Mouse (Mus musculus) induced T-regulatory cell, adult 2 months (primary cell): ENCODE measurements around the gene Gmnn.

Experiments
- DNase-seq: peaks from one replicate; pipeline ENCODE4 v3.0.0-alpha.2; 2012; ENCODE audit warnings: low read depth

The Gmnn gene

DNA sequence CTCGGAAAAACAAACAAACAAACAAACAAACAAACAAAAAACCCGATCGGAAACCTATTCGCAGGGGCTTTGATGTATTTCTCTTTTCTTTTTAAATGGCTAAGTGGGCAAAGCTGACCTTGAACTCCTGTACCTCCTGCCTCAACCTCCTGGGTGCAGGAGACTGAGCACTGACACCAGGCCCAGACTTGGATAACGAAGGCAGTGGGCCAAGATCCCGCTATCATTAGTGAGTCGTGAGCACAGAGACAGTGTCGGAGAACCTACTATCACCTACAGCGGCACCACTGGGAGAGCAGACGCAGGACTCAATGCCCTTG is 680 bp downstream of the Gmnn start:
- no peak for DNase-seq

DNA sequence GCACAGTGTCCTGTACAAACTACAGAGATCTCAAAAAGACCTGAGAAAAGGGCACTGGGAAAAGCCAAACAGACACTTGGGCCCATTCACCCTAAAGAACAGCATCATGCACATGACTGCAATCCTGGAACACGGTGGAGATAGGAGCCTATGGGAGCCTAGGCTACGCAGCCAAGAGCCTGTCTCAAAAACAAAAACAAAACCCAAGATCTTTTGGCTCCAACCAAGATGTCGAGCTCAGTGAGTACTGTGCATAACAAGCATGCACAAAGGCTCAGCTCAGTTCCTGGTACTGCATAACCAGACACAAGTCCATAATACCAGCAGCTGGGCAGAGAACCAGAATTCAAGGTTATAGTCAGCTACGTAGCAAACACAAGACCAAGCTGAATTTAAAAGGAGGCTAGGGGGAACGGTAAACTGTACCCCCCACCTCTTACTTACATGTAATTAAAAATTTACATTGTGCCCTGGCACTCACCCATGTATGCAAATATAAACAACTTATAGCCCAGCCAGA is 1.3 kb downstream of the Gmnn start:
- DNase-seq, result no peak

DNA sequence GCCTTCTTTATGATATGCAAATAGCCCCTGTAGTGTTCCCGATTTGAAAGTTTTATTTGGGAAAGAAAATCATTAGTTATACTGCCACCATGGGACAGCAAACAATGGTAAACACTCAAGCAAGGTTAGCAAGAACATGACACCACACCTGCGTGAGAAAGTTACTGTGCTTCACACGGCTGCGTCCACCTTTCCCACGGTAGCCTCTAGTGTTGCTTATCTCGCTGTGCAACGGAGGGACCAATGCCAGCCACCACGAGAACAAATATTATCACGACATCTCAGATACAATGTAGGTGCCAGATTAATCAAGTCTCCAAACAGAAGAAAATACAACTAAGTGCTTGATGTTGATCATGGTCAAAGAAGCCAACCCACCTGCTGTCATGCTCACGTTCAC is 2.3 kb downstream of the Gmnn start:
- no peak for DNase-seq

DNA sequence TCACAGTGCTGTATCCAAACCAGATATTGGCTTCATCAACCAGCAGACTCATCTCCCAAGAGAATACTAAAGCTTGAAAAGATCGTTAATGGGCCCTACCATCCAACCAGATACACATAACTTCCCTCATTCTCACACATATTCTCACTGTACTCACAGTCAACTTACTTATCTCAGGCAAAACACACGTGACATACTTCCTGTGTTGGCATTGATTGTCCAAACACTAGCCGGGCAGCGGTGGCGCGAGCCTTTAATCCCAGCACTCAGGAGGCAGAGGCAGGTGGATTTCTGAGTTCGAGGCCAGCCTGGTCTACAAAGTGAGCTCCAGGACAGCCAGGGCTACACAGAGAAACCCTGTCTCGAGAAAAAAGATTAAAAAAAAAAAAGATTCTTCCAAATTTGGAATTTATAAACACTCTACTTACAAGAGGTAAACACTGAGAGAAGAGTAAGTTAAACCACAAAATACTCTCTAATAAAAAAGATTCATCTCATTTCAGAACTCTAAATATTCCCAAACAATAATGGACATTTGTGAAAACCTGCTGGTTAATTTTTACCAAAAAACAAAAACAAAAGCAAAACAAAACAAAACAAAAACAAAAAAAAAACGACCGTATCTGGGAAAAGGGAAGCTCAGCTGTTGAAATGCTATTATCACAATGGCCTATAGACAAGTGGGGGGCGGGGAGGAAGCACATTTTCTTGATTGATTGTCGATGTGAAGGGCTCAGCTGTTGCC is 3.7 kb downstream of the Gmnn start:
- no peak for DNase-seq

DNA sequence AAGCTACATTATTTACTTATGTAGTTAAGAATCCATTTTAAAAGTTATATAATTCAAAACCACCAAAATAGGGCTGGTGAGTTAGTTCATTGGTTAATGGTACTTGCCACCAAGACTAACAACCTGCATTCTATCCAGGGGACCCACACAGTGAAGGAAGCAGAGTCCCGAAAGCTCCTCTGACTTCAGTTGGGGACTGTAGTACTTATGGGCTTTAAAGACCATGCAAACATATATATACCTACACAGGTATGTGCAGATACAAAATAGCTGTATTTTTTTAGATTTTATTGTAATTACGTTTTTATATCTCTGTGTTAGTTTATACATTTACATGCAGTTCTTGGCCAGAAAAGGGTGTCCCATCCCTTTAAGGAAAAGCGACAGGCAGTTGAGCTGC is 5.0 kb downstream of the Gmnn start:
- no peak for DNase-seq

DNA sequence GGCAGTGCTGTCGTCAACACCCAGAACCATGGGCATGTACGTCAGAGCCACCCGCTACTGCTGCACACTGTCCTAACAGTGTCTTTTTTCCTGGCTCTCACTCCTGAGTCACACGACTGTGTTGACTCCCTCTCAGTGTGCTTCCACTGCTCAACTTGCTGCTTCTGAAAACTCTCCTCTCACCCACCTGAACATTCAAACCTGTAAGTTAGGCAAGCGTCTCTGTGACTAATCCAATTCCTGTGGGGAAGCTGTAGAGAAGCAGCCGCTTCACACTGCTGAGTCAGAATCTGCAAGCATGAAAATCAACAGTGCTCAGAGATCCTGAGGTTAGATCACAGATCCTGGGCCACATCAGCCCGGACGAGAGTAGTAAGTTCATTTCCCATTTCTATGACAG is 10.3 kb downstream of the Gmnn start:
- DNase-seq, result no peak

DNA sequence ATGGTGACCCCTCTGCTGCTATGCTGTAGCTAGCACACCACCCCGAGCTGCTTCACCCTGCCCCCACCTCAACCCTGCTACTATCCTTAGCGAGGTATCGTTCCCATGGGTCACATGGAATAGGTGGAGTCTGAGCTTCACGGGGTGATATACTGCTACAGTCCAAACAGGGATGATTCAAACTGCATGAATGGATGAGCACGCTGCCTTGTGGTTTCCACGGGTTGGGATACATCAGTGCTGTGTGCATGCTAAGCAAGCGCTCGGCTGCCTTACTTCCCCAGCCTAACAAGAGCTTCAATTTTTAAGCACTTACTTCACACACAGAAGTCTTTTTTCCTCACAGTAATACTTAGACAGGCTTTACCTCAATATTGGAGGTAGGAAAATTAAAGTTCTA is 10.9 kb downstream of the Gmnn start:
- DNase-seq, result no peak

DNA sequence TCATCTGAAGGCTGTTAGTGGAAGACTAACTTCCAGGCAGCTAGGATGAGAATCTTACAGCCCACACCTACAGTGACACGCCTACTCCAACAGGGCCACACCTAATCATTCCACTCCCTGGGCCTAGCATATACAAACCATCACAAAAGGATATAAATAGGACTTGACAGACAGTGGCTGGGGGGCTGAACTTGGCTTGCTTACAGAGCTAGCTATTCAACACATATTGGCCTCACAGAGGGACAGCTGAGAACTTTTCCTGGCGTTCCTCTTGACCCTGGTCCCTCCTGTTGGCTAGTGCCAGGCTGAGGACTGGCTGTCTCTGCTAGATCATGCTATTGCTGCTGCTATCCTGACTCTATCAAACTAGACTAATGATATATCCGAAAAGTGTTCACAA is 13.9 kb downstream of the Gmnn start:
- no peak for DNase-seq

DNA sequence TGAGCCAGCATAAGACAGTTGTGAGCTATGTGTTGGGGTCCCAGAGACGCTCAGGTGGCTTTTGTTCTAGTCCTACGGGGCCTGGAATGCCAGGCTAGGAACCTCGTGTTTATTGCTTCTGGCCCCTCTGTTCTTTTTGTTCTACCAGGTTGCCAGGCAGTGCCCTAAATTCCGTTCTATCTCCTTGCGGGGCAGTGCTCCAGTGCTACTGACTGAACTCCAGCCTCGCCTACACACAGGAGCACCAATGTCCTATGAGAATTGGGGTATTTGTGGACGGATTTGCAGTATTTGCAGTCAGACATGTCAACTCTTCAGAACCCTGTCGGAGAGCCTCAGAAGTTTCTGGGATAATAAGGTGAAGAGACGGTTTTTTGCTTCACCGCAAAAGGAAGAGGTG is 20.7 kb downstream of the Gmnn start, which contains the start of gene Armh2:
Gene Armh2, plus strand, starts transcription at position 205 of the 400 bp plus-strand sequence.
- DNase-seq, result no peak

DNA sequence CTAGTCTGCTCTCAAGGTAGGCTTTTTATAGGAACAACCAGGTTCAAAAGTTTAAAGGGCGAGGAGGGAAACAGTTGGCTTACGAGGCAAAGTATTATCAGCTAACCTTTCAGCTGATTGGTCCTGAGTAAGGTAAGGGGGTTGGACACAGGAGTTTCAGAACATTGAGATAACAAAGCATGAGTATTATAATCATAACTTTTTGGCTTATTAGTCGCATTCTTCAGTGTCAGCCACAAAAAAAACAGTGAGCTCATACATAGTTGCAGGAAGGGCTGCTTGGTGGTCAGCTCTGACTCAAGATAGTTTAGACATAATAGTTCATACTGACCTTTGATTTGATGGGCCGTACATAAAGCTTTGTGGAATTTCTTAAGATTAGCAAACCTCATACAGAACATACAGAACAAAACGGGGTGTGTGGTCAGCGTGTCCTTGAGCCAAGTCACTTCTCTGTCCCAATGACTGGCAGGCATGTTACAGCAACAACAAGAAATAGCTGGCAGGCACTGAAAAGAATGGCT is 26.1 kb downstream of the Gmnn start:
- DNase-seq, result no peak

DNA sequence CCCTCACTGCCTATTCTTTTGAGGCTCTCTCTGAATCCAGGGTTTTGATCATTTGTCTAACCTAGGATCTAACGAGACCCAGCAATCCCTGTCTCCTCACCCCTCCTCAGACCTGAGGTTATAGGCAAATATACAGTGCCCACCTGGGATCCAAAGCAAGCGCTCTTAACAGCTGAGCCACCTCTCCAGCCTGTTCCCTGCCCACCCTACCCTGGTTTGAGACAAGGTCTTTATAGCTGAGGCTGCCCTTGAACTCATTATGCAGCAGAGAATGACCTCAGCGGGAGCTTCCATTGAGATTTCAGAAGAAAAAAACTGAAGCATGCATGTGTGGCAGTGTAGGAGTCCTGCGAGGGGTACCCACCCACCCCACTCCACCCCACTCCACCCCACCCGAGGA is 27.2 kb downstream of the Gmnn start:
- DNase-seq, result no peak

DNA sequence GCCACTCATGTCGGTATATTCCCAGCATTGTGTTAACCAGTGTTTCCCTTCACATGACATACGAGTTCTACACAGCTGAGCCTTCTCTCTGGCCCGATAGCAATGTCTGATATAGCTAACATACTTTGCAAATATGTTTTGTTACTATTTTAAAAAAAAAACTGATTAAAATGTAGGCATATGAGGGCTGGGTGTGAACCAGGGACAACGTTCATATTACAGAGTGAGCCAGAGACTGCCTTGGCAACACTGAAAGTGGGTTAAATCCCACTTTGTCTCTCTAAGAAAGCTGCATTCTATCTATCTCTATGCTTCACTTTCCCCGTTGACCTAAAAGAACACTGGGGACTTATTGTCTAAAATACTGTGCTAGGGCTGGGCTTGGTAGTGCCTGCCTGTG is 32.6 kb downstream of the Gmnn start:
- DNase-seq, result no peak

DNA sequence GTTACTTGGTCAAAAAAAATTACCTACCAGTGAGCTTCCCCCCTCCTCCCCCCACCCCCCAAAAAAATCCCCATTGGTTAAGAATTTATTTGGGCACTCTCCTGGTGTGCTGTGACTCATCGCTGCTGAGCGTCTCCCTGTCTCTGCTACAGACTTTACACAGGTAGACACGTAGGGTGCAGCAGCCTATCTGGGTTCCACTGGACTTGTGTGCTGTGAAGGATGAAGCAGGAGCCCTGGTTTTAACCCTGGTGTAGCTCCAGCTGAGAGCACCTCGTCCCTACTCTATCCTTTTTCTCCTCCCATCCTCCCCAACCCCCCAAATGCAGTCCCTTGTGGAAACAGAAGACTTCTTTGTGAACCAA is 37.3 kb downstream of the Gmnn start:
- no peak for DNase-seq

DNA sequence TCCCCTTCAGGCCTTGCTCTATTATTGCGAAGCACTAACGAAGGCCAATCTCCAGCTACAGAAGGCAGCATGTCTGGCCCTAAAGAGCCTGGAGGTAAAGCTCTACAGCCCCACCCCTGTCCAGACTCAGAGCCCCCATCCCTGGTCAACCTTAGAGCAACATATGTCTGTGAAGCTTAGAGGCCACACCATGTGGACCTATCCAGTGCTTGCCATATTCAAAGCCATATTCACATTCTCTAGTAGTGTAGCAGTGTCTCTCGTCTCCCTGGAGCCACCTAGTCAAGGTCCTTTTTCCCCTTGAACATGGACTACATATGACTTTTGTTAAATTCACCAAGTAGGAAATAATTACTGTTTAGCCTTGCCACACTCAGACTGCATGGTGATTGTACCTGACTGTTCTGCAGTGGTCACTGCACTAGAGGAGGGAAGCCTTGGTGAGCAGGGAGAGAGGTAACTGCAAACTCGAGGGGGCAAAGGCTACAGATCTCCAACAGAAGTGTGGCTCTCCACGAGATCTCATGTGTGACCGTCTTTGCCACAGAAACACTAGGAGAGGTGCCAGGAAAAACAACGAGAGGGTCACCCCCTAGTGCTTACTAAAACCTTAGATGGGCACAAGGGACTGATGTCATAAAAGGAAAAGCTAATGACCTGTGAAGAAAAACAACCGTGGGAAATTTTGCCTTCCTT is 37.9 kb downstream of the Gmnn start:
- DNase-seq, result no peak

DNA sequence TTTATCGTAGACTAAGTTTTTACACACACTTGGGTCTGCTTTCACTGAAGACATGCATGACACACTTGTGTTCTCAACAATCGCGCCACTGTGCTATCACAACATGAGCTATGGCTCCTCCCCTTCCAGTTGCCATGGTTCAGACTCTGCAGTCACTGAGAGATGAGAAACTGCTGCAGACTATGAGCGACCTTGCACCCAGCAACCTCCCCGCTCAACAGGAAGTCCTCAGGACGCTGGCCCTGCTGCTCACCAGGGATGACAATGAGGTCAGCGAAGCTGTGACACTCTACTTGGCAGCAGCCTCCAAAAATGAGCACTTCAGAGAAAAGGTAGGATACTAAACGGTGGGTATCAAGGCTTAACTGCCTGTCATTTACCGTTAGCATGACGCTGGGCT is 40.2 kb downstream of the Gmnn start:
- DNase-seq, result no peak

DNA sequence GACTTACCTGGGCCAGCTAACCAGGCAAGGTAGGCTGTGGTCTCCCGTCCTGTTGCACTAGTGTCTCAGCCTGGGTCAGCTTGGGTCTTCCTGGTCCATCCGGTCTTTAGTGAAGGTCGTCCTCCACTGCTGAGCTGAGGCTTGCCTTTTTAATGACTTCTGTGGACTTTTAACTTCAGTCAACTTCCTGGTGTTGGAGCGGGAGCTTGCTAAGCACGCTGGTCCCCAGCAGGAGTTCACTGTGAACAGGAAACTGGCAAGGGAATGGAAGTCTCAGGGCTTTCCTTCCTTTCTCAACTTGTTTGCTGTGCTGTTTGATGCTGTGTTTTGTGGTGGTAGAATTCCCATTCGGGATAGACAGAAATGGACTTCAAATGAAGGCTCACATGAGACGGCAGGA is 44.0 kb downstream of the Gmnn start:
- no peak for DNase-seq

DNA sequence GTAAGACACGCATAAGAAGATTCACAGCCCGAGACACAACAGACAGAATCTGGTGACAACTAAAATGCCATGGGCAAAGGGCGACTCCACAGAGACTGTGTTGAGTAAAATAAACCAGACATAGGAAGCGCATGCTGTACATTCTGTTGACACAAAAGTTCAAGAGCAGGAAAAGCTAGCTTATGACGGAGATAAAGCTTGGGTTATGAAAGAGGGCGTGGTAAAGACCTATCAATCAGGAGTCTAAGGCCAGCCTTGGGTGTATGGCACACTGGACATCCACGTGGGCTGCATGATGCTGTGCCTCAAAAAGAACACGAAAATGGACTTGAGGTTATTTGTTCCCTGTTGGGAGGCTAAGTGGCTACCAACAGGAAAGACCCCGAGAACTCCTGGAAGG is 45.3 kb downstream of the Gmnn start:
- no peak for DNase-seq

DNA sequence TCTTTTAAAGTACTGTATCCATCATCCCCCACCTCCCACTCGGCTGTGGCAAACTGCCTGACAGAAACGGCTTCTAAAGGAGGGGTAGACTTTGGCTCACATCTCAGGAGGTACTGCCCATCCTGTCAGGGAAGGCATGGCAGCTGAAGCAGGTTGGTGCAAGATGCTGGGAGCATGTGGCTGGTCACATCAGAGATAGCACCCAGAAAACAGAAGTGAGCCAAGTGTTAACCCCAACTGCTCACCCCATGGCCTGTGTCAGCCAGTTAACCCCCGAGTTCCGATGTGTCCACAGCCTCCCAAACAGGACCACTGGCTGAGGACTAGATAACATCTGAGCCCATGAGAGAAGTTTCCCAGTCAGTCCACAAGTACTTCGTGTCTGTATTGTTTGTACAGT is 46.1 kb downstream of the Gmnn start:
- no peak for DNase-seq

DNA sequence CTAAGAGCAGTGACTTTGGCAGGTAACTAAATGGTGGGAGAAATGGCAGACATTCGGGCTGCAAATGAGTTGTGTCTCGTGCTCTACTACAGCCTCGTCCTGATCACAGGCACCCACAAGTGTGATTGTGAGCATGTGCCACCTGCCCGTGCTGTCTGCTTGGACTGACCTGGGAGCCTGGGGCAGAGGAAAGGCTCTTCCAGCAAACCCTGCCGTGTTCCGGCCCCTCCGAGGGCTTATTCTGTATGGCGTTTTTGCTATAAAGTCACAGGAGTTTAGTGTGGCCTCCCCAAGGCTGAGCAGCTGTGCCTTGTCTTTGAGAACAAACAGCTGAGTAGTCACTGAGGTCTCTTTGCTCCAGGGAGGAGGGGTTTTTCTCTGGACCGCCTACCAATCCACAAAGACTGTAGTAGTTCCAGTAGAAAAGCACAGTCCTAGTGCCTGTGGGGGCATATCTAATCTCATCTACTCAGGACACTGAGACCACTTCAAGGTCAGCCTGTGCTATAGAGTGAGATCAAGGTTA is 47.3 kb downstream of the Gmnn start:
- no peak for DNase-seq

DNA sequence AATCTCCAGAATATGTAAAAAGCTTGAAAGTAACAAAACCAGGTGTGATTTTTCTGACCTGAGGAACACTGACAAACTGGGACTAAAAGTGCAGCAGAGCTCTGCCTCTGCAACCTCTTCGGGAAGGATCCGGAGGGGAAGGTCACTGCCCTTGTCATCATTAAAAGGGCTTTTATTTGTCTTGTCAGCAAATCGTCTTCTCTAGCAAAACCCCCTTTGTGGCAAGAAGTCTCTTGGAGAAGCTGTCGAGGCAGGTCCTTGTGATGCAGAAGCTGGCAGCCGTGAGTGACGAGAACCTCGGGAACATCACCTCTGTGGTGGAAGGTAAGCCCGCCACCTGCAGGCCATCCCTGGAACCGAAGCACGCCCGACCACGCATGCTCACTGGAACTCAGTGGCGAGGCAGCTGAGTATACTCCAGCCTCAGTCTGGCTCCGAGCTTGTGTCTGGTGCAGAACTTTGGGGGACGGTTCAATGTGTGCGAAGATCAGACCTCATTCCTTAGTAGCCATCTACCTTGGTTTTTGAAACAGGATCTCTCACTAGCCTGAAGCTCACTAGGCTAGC is 48.2 kb downstream of the Gmnn start:
- DNase-seq, result peak; percentile 76

DNA sequence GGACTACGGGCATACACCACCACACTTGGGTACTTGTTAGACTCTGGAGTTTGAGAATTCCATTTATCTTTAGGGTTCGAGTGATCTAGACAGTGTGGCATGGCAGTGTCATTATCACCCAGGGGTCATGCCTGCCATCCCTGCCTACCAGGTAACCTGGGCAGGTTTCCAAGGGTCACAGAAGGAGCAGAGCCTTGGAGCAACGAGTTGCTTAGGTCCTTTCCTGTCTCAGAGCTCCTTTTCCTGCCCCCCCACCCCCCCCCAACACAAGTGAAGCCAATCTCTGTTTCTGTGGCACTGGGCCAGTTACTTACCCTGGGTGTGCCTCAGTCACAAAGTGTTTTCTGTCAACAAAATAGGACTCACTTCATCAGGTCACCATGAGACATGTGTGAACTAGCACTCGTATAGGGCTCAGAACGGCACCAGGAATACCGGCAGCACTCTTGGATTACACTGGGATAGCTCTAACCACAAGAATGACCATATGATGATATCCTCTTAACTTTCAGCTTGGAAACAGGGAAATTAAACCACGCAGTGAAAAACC is 49.1 kb downstream of the Gmnn start:
- DNase-seq, result no peak

DNA sequence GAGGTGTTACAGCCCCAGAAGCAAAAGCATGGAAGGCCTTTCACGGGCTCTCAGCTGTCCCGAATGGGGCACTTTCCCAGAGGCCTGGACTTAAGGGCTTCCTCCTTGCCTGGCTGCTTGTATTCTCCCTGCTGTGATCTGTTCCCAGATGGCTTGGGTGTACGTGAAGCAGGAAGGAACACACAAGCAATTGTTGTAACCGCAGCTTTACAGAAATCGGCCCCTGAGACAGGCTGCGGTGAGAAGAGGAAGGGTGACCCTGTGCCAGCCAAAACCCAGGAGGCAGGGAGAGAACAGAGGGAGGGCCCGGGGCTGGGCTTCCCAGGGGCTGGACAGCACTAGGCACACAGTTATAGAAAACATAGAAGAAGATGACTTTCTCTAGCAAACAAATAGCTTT is 50.8 kb downstream of the Gmnn start:
- DNase-seq, result no peak
